Mouse (Mus musculus) lung, postnatal 0 days (tissue): ENCODE measurements around the gene Hoxa7. TPM values are rescaled to one million over a fixed set of nuclear protein-coding genes. Genes with fewer than 3 reads are reported as not detected.

Source experiments
- ATAC-seq: fragments of 200-750 bp; cut with Nextera tagmentation; 2 replicates; pipeline ENCODE4 v1.8.0; 2017; ENCODE audit warnings: moderate library complexity
- DNase-seq: peaks from one replicate; pipeline ENCODE4 v3.0.0-alpha.2; 2016; ENCODE audit warnings: low spot score
- H3K27ac ChIP-seq: fragments of 300-500 bp; sonication (generic); 2 replicates; pipeline ENCODE4 v1.5.1; 2014; ENCODE audit warnings: antibody characterized with exemption, mild to moderate bottlenecking, low read length, mixed read lengths
- H3K27me3 ChIP-seq: fragments of 300-500 bp; sonication (generic); replicated peaks from 2 replicates; pipeline ENCODE4 v1.6.1; 2014; ENCODE audit warnings: low read length, mixed read lengths; ENCODE audit not compliant: insufficient read depth
- H3K36me3 ChIP-seq: fragments of 300-500 bp; sonication (generic); 2 replicates; pipeline ENCODE4 v1.6.1; 2014; ENCODE audit warnings: low read length, mixed read lengths; ENCODE audit not compliant: insufficient read depth
- H3K4me1 ChIP-seq: fragments of 300-500 bp; sonication (generic); 2 replicates; pipeline ENCODE4 v1.6.1; 2014; ENCODE audit warnings: antibody characterized with exemption, low read depth, low read length, mixed read lengths; ENCODE audit not compliant: insufficient read depth
- H3K4me2 ChIP-seq: fragments of 300-500 bp; sonication (generic); replicated peaks from 2 replicates; pipeline ENCODE4 v1.6.1; 2014; ENCODE audit warnings: low read depth, mild to moderate bottlenecking, low read length, moderate library complexity, mixed read lengths
- H3K4me3 ChIP-seq: fragments of 300-500 bp; sonication (generic); 2 replicates; pipeline ENCODE4 v1.5.1; 2014; ENCODE audit warnings: low read depth, low read length
- H3K9ac ChIP-seq: fragments of 300-500 bp; sonication (generic); replicated peaks from 2 replicates; pipeline ENCODE4 v1.6.1; 2014; ENCODE audit warnings: low read depth, mild to moderate bottlenecking
- H3K9me3 ChIP-seq: fragments of 300-500 bp; sonication (generic); 2 replicates; pipeline ENCODE4 v1.6.1; 2016; ENCODE audit warnings: low read length, mixed read lengths
- CTCF ChIP-seq: IDR thresholded peaks from 2 replicates; pipeline ENCODE4 v1.5.1; 2016; ENCODE audit warnings: antibody characterized with exemption, mild to moderate bottlenecking
- EP300 ChIP-seq: IDR thresholded peaks from 2 replicates; pipeline ENCODE4 v1.6.1; 2016; ENCODE audit warnings: antibody characterized with exemption, mild to moderate bottlenecking, control low read depth
- WGBS: fragments of 180-500 bp; shearing (Covaris S2); extraction: QIAGEN DNeasy Blood & Tissue Kit; methylation state at CpG from one replicate; pipeline ENCODE4 v1.1.7; 2014; 5-methylcytosine and 5-hydroxymethylcytosine counted together
- polyA plus RNA-seq: library from polyadenylated mRNA; unstranded; fragments of >200 nt; fragmentation: Nextera tagmentation; extraction: Ambion mirVana; gene quantifications from 2 replicates; pipeline ENCODE4 v1.2.1, GENCODE M21; 2015

Hoxa7 gene
- polyA plus RNA-seq, 1 experiment from 2014 or later = 8.7 TPM

- Histone ChIP-seq H3K4me2 (peak overlapping the region; percentile 29), H3K4me3 (0 out of 2 replicates have a peak overlapping the region, but pooled peaks have one; percentile 8), H3K9me3 (no peaks in the 10 kb centered on the region), H3K36me3 (no peaks in the 10 kb centered on the region), H3K9ac (no peak overlapping the region), H3K4me1 (peaks cover 9% of the 10 kb centered on the region; the same call in 1 of the 2 replicates), H3K27me3 (peaks cover 20% of the 10 kb centered on the region), H3K27ac (no peak overlapping the region)
- DNase-seq (peak; percentile 73), ATAC-seq (peak; percentile 11; the same call in 1 of the 2 replicates)
- 2% methylated on average over 19 of the region's 19 CpGs for WGBS
- TF ChIP-seq CTCF = no peak
- TF ChIP-seq EP300 = no peak
Observed at GRCm38 (mm10) chr6:52185222-52185621, 36.4 kb downstream of the Hoxa7 start.

GRCm38 (mm10) chr6:52184668-52185067 lies 37.0 kb downstream of the Hoxa7 start:
- Histone ChIP-seq H3K9ac (no peak overlapping the region), H3K27me3 (peaks cover 20% of the 10 kb centered on the region), H3K9me3 (no peaks in the 10 kb centered on the region), H3K4me2 (no peak overlapping the region; the same call in 1 of the 2 replicates), H3K36me3 (no peaks in the 10 kb centered on the region), H3K4me1 (0 out of 2 replicates have a peak, but pooled peaks cover 6% of the 10 kb centered on the region), H3K27ac (peak overlapping the region; percentile 26; the same call in 1 of the 2 replicates), H3K4me3 (no peak overlapping the region)
- 31% methylated on average over 5 of the region's 6 CpGs for WGBS
- TF ChIP-seq CTCF = no peak
- no peak for TF ChIP-seq EP300
- DNase-seq (no peak), ATAC-seq (no peak)

GRCm38 (mm10) chr6:52183311-52184080 lies 38.2 kb downstream of the Hoxa7 start:
- H3K27ac ChIP-seq = no peak overlapping the region
- no peak for ATAC-seq

GRCm38 (mm10) chr6:52182793-52183192 lies 38.9 kb downstream of the Hoxa7 start:
- Histone ChIP-seq H3K9me3 (no peaks in the 10 kb centered on the region), H3K27ac (no peak overlapping the region), H3K36me3 (no peaks in the 10 kb centered on the region), H3K4me1 (0 out of 2 replicates have a peak, but pooled peaks cover 6% of the 10 kb centered on the region), H3K4me2 (no peak overlapping the region), H3K4me3 (no peak overlapping the region), H3K27me3 (peaks cover 22% of the 10 kb centered on the region), H3K9ac (no peak overlapping the region)
- ATAC-seq = no peak
- DNase-seq = no peak
- TF ChIP-seq CTCF = no peak
- TF ChIP-seq EP300 = no peak
- 61% methylated on average over 1 of the region's 1 CpGs for WGBS

More at GRCm38 (mm10) chr6:52183311-52184080, 38.2 kb downstream of the Hoxa7 start:
- WGBS = 27% methylated on average over 10 of the region's 10 CpGs
- no peak for DNase-seq
- 0 out of 2 replicates have a peak, but pooled peaks cover 6% of the 10 kb centered on the region for H3K4me1 ChIP-seq
- TF ChIP-seq CTCF (no peak), EP300 (no peak)
- H3K9ac ChIP-seq = no peak overlapping the region
- peaks cover 22% of the 10 kb centered on the region for H3K27me3 ChIP-seq
- no peak overlapping the region for H3K4me3 ChIP-seq
- no peak overlapping the region for H3K4me2 ChIP-seq
- no peaks in the 10 kb centered on the region for H3K36me3 ChIP-seq
- no peaks in the 10 kb centered on the region for H3K9me3 ChIP-seq

DNA sequence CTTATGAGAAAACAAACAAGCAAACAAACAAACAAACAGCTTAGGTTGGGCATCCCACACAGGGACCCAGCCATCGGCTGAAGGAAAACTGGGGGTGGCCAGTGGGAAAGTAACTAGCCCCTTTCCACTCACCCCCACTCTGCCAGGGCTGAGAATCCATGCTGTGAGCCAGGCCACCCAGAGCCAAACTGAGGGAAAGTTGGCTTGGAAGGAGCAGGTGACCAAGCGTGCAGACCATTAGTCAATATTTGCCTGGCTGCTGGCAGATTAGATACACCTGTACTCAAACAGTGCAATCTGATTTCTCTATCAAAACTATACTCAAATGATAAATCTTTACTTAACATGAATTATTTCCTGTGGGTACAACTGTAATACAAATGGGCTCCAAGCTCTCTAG lies 39.6 kb downstream of the Hoxa7 start:
- no peak overlapping the region for H3K9ac ChIP-seq
- DNase-seq (no peak), ATAC-seq (no peak)
- peaks cover 19% of the 10 kb centered on the region for H3K27me3 ChIP-seq
- TF ChIP-seq CTCF = no peak
- TF ChIP-seq EP300 = no peak
- H3K9me3 ChIP-seq = no peaks in the 10 kb centered on the region
- 0 out of 2 replicates have a peak, but pooled peaks cover 6% of the 10 kb centered on the region for H3K4me1 ChIP-seq
- H3K27ac ChIP-seq = no peak overlapping the region
- H3K4me3 ChIP-seq = no peak overlapping the region
- 40% methylated on average over 2 of the region's 2 CpGs for WGBS
- H3K4me2 ChIP-seq = no peak overlapping the region
- H3K36me3 ChIP-seq = no peaks in the 10 kb centered on the region

DNA sequence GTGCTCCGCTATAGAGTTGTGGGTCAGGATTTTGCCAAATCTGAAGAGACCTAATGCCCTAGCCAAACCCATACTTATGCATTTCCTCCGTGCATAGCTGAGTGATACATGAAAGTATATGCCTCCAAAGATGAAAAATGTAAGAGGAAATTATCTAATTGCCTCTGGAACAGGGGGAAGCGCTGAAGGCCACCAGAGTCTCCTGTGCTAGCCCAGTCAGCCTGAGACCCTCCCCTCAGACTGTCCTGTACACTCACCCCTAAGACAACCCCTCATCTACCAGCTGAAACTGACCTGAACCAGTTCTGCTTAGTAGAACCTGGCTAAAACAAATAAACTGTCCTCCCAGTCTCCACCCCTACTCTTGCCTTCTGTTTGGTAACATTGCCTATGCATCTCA lies 40.9 kb downstream of the Hoxa7 start:
- Histone ChIP-seq H3K27me3 (peaks cover 15% of the 10 kb centered on the region), H3K9ac (0 out of 2 replicates have a peak overlapping the region, but pooled peaks have one; percentile 65), H3K4me3 (no peak overlapping the region), H3K36me3 (no peaks in the 10 kb centered on the region), H3K4me2 (peak overlapping the region; percentile 62), H3K27ac (peak overlapping the region; percentile 39; the same call in 1 of the 2 replicates), H3K9me3 (no peaks in the 10 kb centered on the region), H3K4me1 (0 out of 2 replicates have a peak, but pooled peaks cover 6% of the 10 kb centered on the region)
- TF ChIP-seq CTCF (no peak), EP300 (no peak)
- 29% methylated on average over 3 of the region's 3 CpGs for WGBS
- ATAC-seq = no peak
- no peak for DNase-seq
